Mouse (Mus musculus): ENCODE measurements around the gene Eef1akmt2.

- TF ChIP-seq POLR2A (IDR thresholded peaks at IDR 0.05; ENCODE audit: extremely low read depth, insufficient read depth, low read length) (no peak), CTCF (IDR thresholded peaks at IDR 0.05; ENCODE audit: extremely low read depth, insufficient read depth, low read length) (no peak)
Measured at GRCm38 (mm10) chr7:132880276-132880675, 27.8 kb upstream of the Eef1akmt2 start.

All from cortical plate, adult 2 months (tissue).